Mouse (Mus musculus) T-helper 2 cell (primary cell): ENCODE data around the gene Itpa.

ENCODE experiments used
- in situ Hi-C: fragments of 300-600 bp; cut with MboI, MseI; formaldehyde crosslinking; loops from one replicate; pipeline ENCODE4 v1.15.1; 2025; ENCODE audit warnings: high pct_unique_total_duplicates

Itpa gene

DNA sequence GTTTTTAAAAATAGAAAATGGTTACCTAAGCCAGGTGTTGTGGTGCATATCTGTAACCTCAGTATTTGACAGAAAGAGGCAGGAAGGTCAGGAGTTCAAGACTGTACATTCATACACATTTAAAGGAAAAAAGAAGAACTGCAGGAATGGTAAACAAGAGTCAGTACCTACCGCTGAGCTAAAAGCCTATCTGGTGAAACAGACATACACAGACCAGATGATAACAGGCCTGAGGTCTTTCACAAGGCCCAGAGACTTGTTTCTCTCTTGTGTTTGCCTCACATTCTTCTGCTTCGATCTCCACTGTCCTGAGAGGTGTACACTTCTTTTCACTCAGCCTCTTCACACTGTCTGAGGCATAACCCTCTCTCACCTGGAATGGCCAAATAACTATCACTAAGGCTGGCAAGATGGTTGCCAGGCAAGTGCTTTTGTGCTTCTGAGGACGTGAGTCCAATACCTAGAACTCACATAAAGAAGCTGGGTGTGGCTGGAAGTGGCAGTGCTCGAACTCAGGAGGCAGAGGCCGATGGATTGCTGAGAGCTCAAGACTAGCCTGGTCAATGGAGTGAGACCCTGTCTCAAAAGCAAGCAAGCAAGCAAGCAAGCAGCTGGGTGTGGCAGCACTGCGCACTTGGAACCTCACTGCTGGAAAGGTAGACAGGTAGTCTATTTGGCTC is 11.6 kb upstream of the Itpa start:
- in situ Hi-C loops: no loop called here

- in situ Hi-C loops: no loop called here
Measured at GRCm38 (mm10) chr2:130656536-130656935, 10.9 kb upstream of the Itpa start.

DNA sequence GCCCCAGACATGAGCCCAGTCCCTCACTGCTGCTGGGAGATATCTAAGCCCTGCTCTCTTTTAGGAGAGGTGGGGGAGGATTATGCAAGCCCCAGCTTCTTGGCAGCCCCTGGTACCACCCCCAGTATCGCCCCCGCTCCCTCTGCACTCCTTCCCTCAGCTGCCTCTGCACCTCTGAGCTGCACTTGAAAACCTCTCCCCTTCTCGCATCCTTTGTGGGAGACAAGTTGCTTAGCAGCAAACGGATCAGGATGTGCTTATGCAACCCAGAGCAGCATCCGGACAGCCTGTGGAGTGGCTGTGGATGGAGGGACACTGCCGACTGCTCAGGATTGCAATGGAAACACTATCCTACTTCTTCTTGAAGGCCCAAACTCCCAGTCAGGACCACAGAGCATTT is 9.9 kb upstream of the Itpa start:
- in situ Hi-C loops: no loop called here

DNA sequence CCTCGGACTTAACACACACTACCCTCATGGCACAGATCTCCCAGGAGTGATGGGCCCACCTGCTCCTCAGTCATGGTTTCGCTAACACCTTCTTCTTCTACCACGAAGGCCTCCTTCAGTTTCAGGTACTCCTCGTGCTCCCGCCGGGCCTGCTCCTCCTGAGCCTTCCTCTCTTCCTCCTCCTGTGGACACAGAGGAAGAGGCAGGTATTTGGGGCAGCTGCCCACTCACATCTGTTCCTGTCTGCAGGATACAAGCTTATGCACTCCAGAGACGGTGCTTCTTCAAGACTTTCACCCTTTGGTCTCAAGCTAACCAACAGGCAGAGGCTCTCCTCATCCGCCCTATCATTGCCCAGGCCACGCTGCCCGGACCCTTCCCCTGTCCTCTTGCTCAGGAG is 8.9 kb upstream of the Itpa start:
- in situ Hi-C loops: no loop called here

DNA sequence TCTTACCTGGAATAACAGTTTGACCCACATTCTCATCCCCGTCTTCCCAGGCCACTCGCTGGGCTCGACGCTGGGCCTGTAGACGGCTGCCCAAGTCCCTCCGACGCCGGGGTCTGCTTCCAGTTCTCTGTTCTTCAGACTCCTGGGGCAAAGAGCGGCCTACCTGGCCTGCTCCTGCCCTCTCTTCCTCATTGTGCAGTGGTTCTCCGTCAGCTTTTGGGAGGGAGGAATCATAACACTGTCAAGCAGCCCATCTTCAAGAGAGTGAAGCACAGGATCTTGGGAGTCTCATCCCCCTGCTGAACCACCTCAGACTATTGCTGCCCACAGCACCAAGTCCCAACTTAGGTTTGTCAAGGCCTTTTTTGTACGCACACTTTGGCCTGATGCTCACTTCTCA is 4.1 kb upstream of the Itpa start:
- in situ Hi-C loops: no loop called here

GRCm38 (mm10) chr2:130664102-130664701 is 3.2 kb upstream of the Itpa start, which contains the start of gene Ddrgk1:
Gene Ddrgk1 (minus strand): TSS chr2:130664659.
- in situ Hi-C loops: no loop called here

- in situ Hi-C loops: loop anchor here (5.0 kb wide), 1 partner anchor 55 kb away; no protein-coding TSS in a partner anchor
Measured at GRCm38 (mm10) chr2:130677211-130677610, 9.8 kb downstream of the Itpa start.

DNA sequence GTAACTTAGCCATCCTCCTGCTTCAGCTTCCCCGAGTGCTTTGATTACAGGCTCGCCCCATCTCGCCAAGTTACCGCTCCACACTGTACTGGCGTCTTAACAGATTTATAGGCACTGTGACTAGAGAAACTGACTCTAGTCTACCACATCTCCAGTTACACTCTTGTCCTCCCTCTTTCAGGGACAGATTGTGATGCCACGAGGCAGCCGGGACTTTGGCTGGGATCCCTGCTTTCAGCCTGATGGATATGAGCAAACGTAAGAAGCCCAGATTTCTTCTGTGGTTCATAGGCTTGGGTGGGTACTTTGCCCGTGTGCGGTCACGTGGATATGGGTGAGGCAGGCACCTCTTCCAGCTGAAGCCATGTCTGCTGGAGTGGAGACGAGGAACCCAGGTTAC is 11.7 kb downstream of the Itpa start:
- in situ Hi-C loops: loop anchor here (5.0 kb wide), 1 partner anchor 53 kb away; no protein-coding TSS in a partner anchor

DNA sequence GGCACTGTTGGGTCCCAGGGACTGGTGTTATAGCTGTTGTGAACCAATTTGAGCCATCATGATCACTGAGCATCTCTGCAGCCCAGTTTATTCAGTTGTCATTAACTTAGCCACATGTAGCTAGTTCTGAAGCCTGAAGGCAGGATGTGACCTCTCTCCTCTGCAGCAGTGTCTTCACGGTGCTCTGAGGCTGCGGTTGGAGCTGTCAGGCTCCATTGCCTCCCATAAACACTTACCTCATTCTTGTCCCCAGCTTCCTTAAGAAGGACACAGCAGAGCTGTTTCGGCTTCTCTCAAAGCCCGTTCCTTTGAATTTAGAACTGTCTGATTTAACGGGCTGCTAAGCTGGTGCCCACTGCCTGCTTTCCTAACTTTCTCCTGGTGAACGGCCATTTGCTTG is 12.5 kb downstream of the Itpa start:
- in situ Hi-C loops: loop anchor here (5.0 kb wide), 1 partner anchor 52 kb away; no protein-coding TSS in a partner anchor

- in situ Hi-C loops: no loop called here
Measured at GRCm38 (mm10) chr2:130681531-130681930, 14.1 kb downstream of the Itpa start.

- in situ Hi-C loops: no loop called here
Measured at GRCm38 (mm10) chr2:130685426-130685825, 18.0 kb downstream of the Itpa start.

DNA sequence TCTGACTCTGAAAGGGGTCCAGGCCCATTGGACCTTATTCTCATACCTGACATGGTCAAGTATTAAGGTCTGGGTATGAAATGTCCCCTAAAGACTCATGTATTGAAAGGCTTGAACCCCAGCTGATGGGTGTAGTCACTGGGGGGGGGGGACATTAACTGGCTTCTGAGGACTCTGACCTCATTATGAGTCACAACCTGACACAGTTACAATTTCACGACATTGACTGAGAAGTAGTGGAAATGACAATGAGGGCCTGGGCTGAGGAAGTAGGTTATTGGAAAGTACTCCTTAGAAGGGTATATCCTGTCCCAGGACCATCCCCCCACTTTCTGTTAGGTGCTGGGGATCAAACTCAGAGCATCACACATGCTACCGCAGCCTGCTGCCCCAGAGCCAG is 21.6 kb downstream of the Itpa start:
- in situ Hi-C loops: no loop called here

GRCm38 (mm10) chr2:130693563-130693962 is 26.2 kb downstream of the Itpa start:
- in situ Hi-C loops: no loop called here

DNA sequence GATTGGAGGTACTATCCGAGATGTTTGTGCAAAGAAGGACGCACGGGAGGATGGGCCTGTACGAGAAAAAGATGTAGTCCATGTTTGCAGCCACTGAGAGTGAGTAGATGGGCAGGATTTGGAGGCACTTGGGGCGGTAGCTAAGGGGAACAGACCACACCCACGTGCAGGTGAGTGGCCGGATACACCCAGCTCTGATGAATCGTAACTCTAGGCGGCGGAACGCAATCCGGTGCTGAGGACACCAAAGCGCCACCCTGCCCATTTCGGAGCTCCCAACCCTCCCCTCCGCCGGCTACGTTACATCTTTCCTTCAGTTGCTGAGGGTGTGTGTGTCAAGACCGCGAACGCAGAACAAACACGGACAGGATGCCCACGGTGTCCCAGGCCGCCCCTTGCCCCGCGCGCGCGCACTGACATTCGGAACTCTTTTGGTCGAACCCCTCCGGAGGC is 29.3 kb downstream of the Itpa start:
- in situ Hi-C loops: no loop called here

DNA sequence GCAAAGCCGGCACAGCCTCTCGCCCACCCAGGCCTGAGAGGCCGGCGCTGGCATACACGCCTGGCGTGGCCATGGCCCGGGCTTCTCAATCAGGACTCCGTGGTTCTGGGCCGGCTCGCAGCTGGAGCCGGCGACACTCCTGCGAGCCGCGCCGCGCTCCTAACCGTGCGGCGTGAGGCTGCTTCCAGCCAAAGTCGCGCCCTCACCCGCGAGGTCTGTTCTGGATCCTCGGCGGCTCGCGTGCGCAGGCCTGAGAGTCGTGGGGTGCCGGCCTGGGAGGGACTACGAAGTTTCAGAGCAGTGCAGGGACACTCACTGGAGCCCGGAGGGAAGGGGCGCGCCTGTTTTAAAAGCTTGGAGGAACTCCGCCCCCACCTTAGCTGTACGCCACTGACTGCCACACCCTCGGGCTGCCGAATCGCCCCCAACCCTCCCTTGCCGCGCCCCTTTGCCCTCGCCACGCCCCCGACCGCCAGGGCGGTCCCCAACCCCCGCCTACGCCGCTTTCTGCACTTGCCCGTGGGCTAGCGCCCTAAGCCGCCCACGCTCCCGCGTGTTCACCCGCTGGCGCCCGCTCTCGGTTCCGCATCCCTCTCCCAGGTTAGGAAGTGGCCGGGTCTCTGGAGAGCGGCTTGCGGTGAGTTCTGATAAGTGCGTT is 29.9 kb downstream of the Itpa start, which contains the start of gene Slc4a11:
Gene Slc4a11, minus strand, starts transcription at position 367 of the 658 bp plus-strand sequence.
- in situ Hi-C loops: no loop called here

DNA sequence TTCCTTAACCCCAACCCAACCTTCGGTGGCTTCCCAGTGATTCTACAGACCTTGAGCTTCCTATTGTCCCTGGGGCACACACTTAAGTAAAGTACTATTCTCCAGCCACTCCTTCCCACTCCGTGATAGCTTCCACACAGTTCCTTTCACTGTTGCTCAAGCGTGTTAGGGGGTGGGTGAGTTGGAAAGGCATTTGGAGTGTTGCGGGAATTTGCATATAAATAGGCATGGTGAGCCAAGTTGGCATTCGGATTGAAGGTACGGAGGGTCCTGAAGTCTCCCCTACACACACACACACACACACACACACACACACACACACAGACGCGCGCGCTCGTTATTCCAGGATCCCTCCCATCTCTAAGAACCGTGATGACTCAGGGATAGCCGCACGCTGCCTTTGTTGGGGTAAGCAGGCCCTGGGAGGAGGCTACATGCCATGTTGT is 30.4 kb downstream of the Itpa start:
- in situ Hi-C loops: no loop called here

DNA sequence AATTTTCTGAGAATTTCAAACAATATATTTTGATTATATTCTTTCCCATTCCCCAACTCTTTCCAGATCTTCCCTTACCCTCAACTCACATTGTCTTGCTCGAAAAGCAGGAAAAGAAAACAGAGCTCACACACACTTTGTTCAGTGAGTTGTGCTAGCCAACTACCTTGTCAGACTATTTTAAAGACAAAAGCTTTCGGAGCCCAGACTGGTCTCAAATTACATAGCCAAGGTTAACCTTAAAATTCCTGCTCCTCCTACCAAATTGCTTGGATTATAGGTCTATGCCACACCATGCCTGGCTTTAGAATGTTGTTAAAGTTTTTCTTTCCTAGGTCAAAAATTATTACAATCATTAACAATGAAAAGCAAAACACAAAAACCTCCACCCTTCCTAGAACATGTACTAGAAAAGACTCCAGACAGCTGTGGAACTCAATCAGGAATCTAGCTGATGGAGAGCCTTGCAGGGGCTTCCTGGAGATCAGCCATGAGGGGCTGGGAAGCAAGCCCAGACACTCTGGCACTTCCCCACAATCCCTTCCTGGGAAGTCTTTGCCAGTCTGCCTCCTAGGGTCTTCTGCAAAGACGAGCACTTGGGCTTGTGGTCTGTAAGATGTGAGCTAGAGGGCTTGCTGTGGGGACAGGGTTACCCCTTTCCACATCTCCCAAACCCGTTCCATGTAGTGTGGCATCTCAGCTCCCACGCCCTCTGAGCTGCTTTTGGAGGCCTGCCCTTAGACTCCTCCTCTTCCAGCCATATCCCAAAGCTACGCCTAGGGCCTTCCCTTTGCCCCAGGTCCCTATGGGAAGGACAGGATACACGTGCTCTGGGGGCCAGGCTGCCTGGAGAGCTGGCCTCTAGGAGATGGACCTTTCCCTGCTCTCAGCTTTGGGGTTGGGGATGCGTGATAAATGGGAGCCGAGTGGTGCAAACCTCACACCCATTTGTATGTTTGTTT is 36.9 kb downstream of the Itpa start:
- in situ Hi-C loops: loop anchor here (5.0 kb wide), 1 partner anchor 43 kb away; no protein-coding TSS in a partner anchor

GRCm38 (mm10) chr2:130705178-130705577 is 37.8 kb downstream of the Itpa start:
- in situ Hi-C loops: loop anchor here (5.0 kb wide), 1 partner anchor 42 kb away; no protein-coding TSS in a partner anchor

- in situ Hi-C loops: loop anchor here (5.0 kb wide), 1 partner anchor 41 kb away; no protein-coding TSS in a partner anchor
Measured at GRCm38 (mm10) chr2:130706602-130707001, 39.2 kb downstream of the Itpa start.

DNA sequence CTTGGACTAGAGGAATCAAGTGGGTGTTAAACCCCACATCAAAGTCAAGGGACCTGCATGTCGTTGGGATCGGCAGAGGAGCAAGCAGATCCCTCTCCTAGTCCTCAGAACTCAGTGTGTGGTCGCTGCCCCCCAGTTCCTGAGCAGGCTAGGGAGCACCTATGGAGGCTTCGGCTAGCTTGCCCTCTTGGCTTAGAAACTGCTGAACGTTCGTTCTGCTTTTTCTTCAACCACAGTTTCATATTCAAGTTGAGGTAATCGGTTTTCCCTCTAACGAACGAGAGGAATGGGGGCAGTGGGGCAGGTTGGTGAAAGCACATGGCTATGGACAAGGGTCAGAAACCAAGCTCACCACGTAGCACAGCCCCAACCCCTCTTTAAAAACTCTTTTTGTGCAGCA is 39.6 kb downstream of the Itpa start:
- in situ Hi-C loops: loop anchor here (5.0 kb wide), 1 partner anchor 40 kb away; no protein-coding TSS in a partner anchor

GRCm38 (mm10) chr2:130717951-130718350 is 50.5 kb downstream of the Itpa start:
- in situ Hi-C loops: no loop called here
